ENCODE assay signal across 8 mouse cellular contexts in the genomic region with DNA sequence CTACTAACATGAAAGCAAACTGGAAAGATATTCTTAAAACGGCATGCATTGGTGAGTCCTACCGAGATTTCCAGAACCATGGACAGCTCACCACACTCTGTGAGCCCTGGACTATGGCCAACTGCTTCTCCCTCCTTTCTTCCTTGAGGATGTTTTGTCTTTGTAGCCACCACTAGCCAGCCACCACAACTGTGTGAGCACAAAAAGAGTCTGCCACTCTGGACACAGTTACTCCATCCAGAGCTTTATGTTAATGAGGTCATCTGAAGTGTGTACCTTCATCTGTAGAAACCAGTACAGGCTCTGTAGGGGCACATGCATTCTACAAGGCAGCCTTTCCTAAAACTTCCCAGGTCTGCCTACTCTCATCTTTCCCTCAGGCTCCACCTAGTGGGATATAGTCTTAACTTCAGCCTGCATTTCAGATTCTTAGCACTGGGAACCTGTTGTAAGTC. TPM values are rescaled to one million over a fixed set of nuclear protein-coding genes. Genes with fewer than 3 reads are reported as not detected.
DNase-seq lines count a peak whose midpoint lies in the region; ATAC-seq and TF ChIP-seq lines count a peak whose summit lies in the region.
"Had no signal": no experiment of that assay in that cellular context is flagged by ENCODE, and none has a peak within 500 bp of the region (broad histone marks: within the 10 kb centered on the region; RNA-seq: fewer than 3 reads in every experiment).

No protein-coding gene starts in this region.

- H3K9me3 ChIP-seq in ES-E14 (ENCODE audit: control insufficient read depth, insufficient read depth, low read depth, low read length) = no peaks in the 10 kb centered on the region
- no peaks in the 10 kb centered on the region for H3K9me3 ChIP-seq in neural tube, embryonic 15.5 days (replicated peaks)

- H3K36me3 ChIP-seq in ES-E14 (ENCODE audit: control insufficient read depth, insufficient read depth, low read length, poor library complexity, severe bottlenecking) = no peaks in the 10 kb centered on the region
- H3K36me3 ChIP-seq in neural tube, embryonic 15.5 days = no peaks in the 10 kb centered on the region

- H3K4me3 ChIP-seq in ES-E14 (ENCODE audit: insufficient read depth in 1 of 2, low read depth in 1 of 2, low read length in 2 of 2, poor library complexity in 1 of 2, severe bottlenecking in 1 of 2) = no peak overlapping the region
- H3K4me3 ChIP-seq in neural tube, embryonic 15.5 days (replicated peaks) = no peak overlapping the region

- no peak overlapping the region for H3K9ac ChIP-seq in ES-E14 (ENCODE audit: insufficient read depth, low read depth, low read length, poor library complexity, severe bottlenecking)
- no peak overlapping the region for H3K9ac ChIP-seq in neural tube, embryonic 15.5 days (replicated peaks)

- H3K27ac ChIP-seq in ES-E14 (ENCODE audit: insufficient read depth, low read depth, low read length, poor library complexity, severe bottlenecking) = no peak overlapping the region
- H3K27ac ChIP-seq in neural tube, embryonic 15.5 days (replicated peaks) = no peak overlapping the region

- no peak overlapping the region for H3K4me2 ChIP-seq in neural tube, embryonic 15.5 days

- 6% methylated on average over 2 of the region's 2 CpGs for WGBS in neural tube, embryonic 15.5 days

- intact Hi-C loops in left cerebral cortex, postnatal 14 days (cut with DNase I) = loop anchor here (2.0 to 5.0 kb wide), 2 partner anchors 72 to 470 kb away; no protein-coding TSS in a partner anchor

- DNase-seq in 416B (ENCODE audit: low read depth) = peak; percentile 4
- DNase-seq in ES-E14 (ENCODE audit: low read depth, low spot score) = peak; percentile 70
- DNase-seq in cerebellum, adult 9-10 months = peak; percentile 83
- DNase-seq in heart, postnatal 4 days = peak; percentile 58
- DNase-seq in left cerebral cortex, postnatal 14 days (ENCODE audit: low spot score in 2 of 2) = peak; percentile 51 to 67
- DNase-seq in spleen, adult 12 weeks (ENCODE audit: low spot score) = no peak

- no peaks in the 10 kb centered on the region for H3K27me3 ChIP-seq in neural tube, embryonic 15.5 days (replicated peaks)

- in situ Hi-C loops in ES-E14 (cut with MboI; ENCODE audit: low sequenced_read_pairs in 2 of 2, unreplicated experiment in 2 of 2) = no loop called here

- ATAC-seq in neural tube, embryonic 15.5 days (ENCODE audit: low FRiP score) = peak; percentile 67

- H3K4me1 ChIP-seq in ES-E14 (ENCODE audit: control insufficient read depth in 2 of 2, insufficient read depth in 2 of 2, low read length in 2 of 2, poor library complexity in 1 of 2) = no peaks in the 10 kb centered on the region
- no peaks in the 10 kb centered on the region for H3K4me1 ChIP-seq in neural tube, embryonic 15.5 days

TF ChIP-seq in ES-E14, 5 proteins besides CTCF, POLR2A, EP300 and RAD21:
- no peak for TF ChIP-seq HCFC1 (IDR thresholded peaks at IDR 0.05; ENCODE audit: borderline replicate concordance, insufficient read depth, low read length)
- no peak for TF ChIP-seq ZNF384 (IDR thresholded peaks at IDR 0.05; ENCODE audit: low read depth, low read length)
- TF ChIP-seq ZC3H11A (IDR thresholded peaks at IDR 0.05; ENCODE audit: borderline replicate concordance, low read depth, low read length) = peak; percentile 41
- TF ChIP-seq MAFK (IDR thresholded peaks at IDR 0.05; ENCODE audit: insufficient read depth, low read depth, low read length) = no peak
- no peak for TF ChIP-seq CHD2 (IDR thresholded peaks at IDR 0.05; ENCODE audit: low read depth, low read length)

RNA-seq across cellular contexts. Expression of a gene that starts 43.6 kb away (rescaled TPM):
- total RNA-seq in ES-E14 (2012; rRNA removed) = not detected in 2 replicates
- not detected for total RNA-seq in heart, postnatal 4 days (2021)
- not detected for total RNA-seq in left cerebral cortex, postnatal 14 days (2021)
- 0.78 and 0.87 TPM in 2 replicates for polyA plus RNA-seq in neural tube, embryonic 15.5 days (2015; fragmentation: Nextera tagmentation; extraction: Ambion mirVana)
- polyA plus RNA-seq: lung, embryonic 16.5 days had no signal
